Mouse (Mus musculus) intestine, embryonic 14.5 days (tissue): ENCODE results near the gene Mboat2. TPM values are rescaled to one million over a fixed set of nuclear protein-coding genes. Genes with fewer than 3 reads are reported as not detected.

Source experiments
- ATAC-seq: fragments of 200-750 bp; cut with Nextera tagmentation; replicated peaks from 2 replicates; pipeline ENCODE4 v1.8.0; 2017; ENCODE audit warnings: low read depth, moderate number of reproducible peaks, moderate TSS enrichment, moderate library complexity; ENCODE audit not compliant: low FRiP score, low TSS enrichment
- DNase-seq: peaks from one replicate; pipeline ENCODE4 v3.0.0-alpha.2; 2018; ENCODE audit warnings: low spot score
- H3K27ac ChIP-seq: fragments of 300-500 bp; sonication (generic); 2 replicates; pipeline ENCODE4 v1.5.1; 2014; ENCODE audit warnings: low read depth, mild to moderate bottlenecking, control low read depth
- H3K27me3 ChIP-seq: fragments of 300-500 bp; sonication (generic); replicated peaks from 2 replicates; pipeline ENCODE4 v1.6.1; 2014; ENCODE audit warnings: low read length, control low read depth; ENCODE audit not compliant: control insufficient read depth, insufficient read depth
- H3K36me3 ChIP-seq: fragments of 300-500 bp; sonication (generic); 2 replicates; pipeline ENCODE4 v1.6.1; 2014; ENCODE audit warnings: low read length, control low read depth; ENCODE audit not compliant: control insufficient read depth, insufficient read depth
- H3K4me1 ChIP-seq: fragments of 300-500 bp; sonication (generic); replicated peaks from 2 replicates; pipeline ENCODE4 v1.6.1; 2014; ENCODE audit warnings: low read length, control low read depth, mixed read lengths; ENCODE audit not compliant: control insufficient read depth, insufficient read depth
- H3K4me2 ChIP-seq: fragments of 300-500 bp; sonication (generic); 2 replicates; pipeline ENCODE4 v1.6.1; 2014; ENCODE audit warnings: low read length
- H3K4me3 ChIP-seq: fragments of 300-500 bp; sonication (generic); 2 replicates; pipeline ENCODE4 v1.5.1; 2014; ENCODE audit warnings: low read depth, low read length, control low read depth, mixed read lengths
- H3K9ac ChIP-seq: fragments of 300-500 bp; sonication (generic); 2 replicates; pipeline ENCODE4 v1.6.1; 2014; ENCODE audit warnings: mild to moderate bottlenecking, low read length
- H3K9me3 ChIP-seq: fragments of 300-500 bp; sonication (generic); 2 replicates; pipeline ENCODE4 v1.6.1; 2016; ENCODE audit warnings: low read length, control low read depth; ENCODE audit not compliant: control insufficient read depth
- WGBS: fragments of 180-500 bp; shearing (Covaris S2); extraction: QIAGEN DNeasy Blood & Tissue Kit; methylation state at CpG from one replicate; pipeline ENCODE4 v1.1.7; 2014; 5-methylcytosine and 5-hydroxymethylcytosine counted together
- polyA plus RNA-seq: library from polyadenylated mRNA; unstranded; fragments of >200 nt; fragmentation: Nextera tagmentation; extraction: Ambion mirVana; gene quantifications from 2 replicates; pipeline ENCODE4 v1.2.1, GENCODE M21; 2014

The Mboat2 gene
- polyA plus RNA-seq, 1 experiment from 2014 or later: 31.6 TPM

DNA sequence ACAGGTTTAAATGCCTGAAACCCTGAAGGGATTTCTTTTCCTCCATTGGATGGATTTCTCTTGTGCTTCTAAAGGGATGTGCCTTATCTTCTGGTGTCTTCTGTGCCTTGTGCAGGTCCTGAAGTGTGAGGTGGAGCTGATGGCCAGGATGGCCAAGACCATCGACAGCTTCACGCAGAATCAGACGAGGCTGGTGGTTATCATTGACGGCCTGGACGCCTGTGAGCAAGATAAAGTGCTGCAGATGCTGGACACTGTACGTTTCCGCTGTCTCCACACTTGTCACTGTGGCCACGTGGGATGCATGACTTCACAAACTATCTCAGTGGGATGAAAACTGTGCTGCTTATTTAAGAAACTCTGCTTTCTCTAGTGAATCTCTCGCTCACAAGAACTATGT, 179.3 kb downstream of the Mboat2 start:
- ATAC-seq: no peak
- no peak for DNase-seq
- Histone ChIP-seq H3K27ac (no peak overlapping the region), H3K4me3 (no peak overlapping the region), H3K9ac (no peak overlapping the region), H3K4me1 (no peaks in the 10 kb centered on the region), H3K9me3 (no peaks in the 10 kb centered on the region), H3K36me3 (peaks cover 86% of the 10 kb centered on the region), H3K27me3 (no peaks in the 10 kb centered on the region), H3K4me2 (no peak overlapping the region)
- 87% methylated on average over 9 of the region's 9 CpGs for WGBS

DNA sequence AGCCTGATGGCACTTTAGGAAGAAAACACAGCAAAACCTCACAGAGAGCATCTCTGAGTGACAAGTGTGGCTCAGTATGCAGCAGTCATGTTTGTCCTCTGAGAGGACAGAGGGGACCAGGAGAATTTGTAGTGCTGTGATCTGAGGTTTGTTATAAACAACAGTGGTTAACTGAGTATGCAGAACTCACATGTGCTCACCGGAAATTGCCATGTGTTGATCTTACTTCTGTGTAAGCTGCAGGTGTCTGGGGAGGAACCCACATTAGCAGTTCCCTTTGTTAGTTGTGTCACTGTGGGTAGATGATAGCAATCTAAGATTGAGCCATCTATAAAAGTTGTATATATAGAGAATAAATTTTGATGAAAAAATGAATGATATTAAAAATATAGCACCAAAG, 179.7 kb downstream of the Mboat2 start:
- no peak overlapping the region for H3K9ac ChIP-seq
- 79% methylated on average over 1 of the region's 1 CpGs for WGBS
- no peak overlapping the region for H3K27ac ChIP-seq
- ATAC-seq (no peak), DNase-seq (no peak)
- H3K9me3 ChIP-seq: no peaks in the 10 kb centered on the region
- H3K4me3 ChIP-seq: no peak overlapping the region
- no peak overlapping the region for H3K4me2 ChIP-seq
- H3K36me3 ChIP-seq: peaks cover 86% of the 10 kb centered on the region
- H3K4me1 ChIP-seq: no peaks in the 10 kb centered on the region
- H3K27me3 ChIP-seq: no peaks in the 10 kb centered on the region

DNA sequence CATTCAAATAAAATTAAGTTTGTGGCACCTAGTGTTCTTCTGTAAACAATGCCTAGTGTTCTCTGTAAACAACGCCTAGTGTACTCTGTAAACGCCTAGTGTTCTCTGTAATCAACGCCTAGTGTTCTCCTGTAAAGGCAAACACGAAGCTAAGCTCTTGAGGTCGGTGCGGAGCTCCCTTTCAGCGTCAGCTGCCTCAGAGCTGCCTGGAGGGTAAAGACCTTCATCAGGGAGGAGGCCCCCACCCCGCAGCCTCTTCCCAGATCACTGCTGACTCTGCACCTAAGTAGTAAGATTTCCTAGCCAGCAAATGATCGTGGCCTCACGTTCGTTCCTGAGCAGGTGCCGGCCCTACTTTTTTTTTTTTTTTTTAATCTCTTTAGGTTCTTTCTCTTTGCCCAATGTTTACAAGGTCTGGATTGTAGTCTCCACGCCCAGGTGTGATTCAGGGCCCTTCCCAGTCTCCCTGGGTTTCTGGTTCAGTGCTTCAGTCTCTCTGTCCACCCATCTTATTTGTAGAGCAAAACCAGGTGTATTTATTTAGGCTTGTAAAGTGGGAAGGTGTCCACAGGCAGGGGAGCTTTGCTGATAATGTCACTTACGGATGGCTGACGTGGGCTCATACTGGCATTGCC, 181.2 kb downstream of the Mboat2 start:
- 52% methylated on average over 15 of the region's 15 CpGs for WGBS
- H3K4me2 ChIP-seq: no peak overlapping the region
- DNase-seq (no peak), ATAC-seq (no peak; the same call in 1 of the 2 replicates)
- H3K36me3 ChIP-seq: peaks cover 90% of the 10 kb centered on the region
- no peaks in the 10 kb centered on the region for H3K4me1 ChIP-seq
- H3K9ac ChIP-seq: no peak overlapping the region
- H3K9me3 ChIP-seq: no peaks in the 10 kb centered on the region
- no peak overlapping the region for H3K4me3 ChIP-seq
- no peaks in the 10 kb centered on the region for H3K27me3 ChIP-seq
- H3K27ac ChIP-seq: no peak overlapping the region

DNA sequence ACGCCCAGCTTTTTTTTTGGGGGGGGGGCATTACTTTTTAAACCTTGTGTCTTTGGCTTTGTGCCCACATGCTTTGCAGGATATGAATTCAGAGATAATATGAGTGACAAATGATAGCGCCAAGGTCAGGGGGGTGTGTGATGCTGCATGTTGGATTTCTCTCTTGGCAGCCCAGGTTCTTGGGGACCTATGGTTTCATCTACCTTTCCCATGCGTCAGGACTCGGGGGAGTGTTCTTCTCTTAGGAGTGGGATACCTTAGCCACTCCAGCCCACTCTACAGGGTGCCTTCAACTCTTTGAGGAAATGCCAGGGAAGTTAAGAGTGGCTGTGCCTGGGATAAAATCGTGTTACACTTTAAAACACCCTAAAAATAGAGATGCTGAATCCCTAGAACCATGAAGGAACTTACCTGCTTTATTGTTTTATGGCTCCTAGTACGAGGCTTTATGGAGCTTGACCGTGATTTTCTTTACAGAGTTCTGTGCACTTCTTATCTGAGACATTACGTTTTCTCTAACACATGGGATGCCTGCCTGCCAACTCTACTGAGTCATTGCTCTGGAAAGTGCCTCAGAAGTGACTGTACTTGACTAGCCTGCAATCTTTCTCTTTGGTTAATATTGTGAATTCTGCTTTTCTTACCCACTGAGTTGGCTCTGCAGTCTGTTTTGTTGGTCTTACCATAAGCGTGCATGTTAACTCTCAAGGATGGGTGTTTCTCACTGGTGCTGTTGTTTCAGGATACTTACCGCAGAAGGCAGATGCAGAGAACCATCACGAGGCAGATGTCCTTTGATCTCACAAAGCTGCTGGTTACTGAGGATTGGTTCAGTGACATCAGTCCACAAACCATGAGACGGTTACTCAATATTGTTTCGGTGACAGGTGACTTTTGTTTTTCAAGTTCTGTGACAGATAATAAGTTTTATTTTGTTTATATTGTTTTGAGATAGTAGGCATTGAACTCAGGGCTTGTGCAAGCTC, 182.2 kb downstream of the Mboat2 start:
- 72% methylated on average over 13 of the region's 13 CpGs for WGBS
- no peak overlapping the region for H3K4me3 ChIP-seq
- no peaks in the 10 kb centered on the region for H3K9me3 ChIP-seq
- no peak overlapping the region for H3K4me2 ChIP-seq
- H3K4me1 ChIP-seq: no peaks in the 10 kb centered on the region
- peaks cover 91% of the 10 kb centered on the region for H3K36me3 ChIP-seq
- peak; percentile 49 for ATAC-seq
- DNase-seq: no peak
- H3K27ac ChIP-seq: no peak overlapping the region
- H3K9ac ChIP-seq: no peak overlapping the region
- H3K27me3 ChIP-seq: no peaks in the 10 kb centered on the region

Other genes with a start within 250 kb of the Mboat2 start
- gene Klf11, start 179.6 kb upstream of the Mboat2 start, polyA plus RNA-seq: 12.5 and 15.2 TPM in 2 replicates
- gene Cys1, start 149.1 kb upstream of the Mboat2 start, polyA plus RNA-seq: 2.1 and 2.6 TPM in 2 replicates
- gene Rrm2, start 122.6 kb upstream of the Mboat2 start, polyA plus RNA-seq: 160 and 162 TPM in 2 replicates
- gene Kidins220, start 144.0 kb downstream of the Mboat2 start, polyA plus RNA-seq: 28.5 and 29.1 TPM in 2 replicates